Mouse (Mus musculus) embryonic facial prominence, embryonic 13.5 days (tissue): ENCODE data around the gene Rnf5. TPM values are rescaled to one million over a fixed set of nuclear protein-coding genes. Genes with fewer than 3 reads are reported as not detected.

Source experiments
- ATAC-seq: fragments of 200-750 bp; cut with Nextera tagmentation; 2 replicates; pipeline ENCODE4 v1.8.0; 2017; ENCODE audit warnings: low read depth; ENCODE audit not compliant: insufficient number of reproducible peaks, insufficient read depth, low FRiP score, low TSS enrichment
- H3K27ac ChIP-seq: fragments of 300-500 bp; sonication (generic); 2 replicates; pipeline ENCODE4 v1.5.1; 2015; ENCODE audit warnings: moderate library complexity, mild to moderate bottlenecking, inconsistent platforms
- H3K27me3 ChIP-seq: fragments of 300-500 bp; sonication (generic); 2 replicates; pipeline ENCODE4 v1.6.1; 2015; ENCODE audit warnings: mild to moderate bottlenecking, inconsistent platforms
- H3K36me3 ChIP-seq: fragments of 300-500 bp; sonication (generic); 2 replicates; pipeline ENCODE4 v1.6.1; 2015; ENCODE audit warnings: mild to moderate bottlenecking, inconsistent platforms
- H3K4me1 ChIP-seq: fragments of 300-500 bp; sonication (generic); 2 replicates; pipeline ENCODE4 v1.6.1; 2015; ENCODE audit warnings: inconsistent platforms
- H3K4me2 ChIP-seq: fragments of 300-500 bp; sonication (generic); 2 replicates; pipeline ENCODE4 v1.6.1; 2015; ENCODE audit warnings: moderate library complexity, mild to moderate bottlenecking, inconsistent platforms
- H3K4me3 ChIP-seq: fragments of 300-500 bp; sonication (generic); 2 replicates; pipeline ENCODE4 v1.5.1; 2015; ENCODE audit warnings: mild to moderate bottlenecking, inconsistent platforms
- H3K9ac ChIP-seq: fragments of 300-500 bp; sonication (generic); 2 replicates; pipeline ENCODE4 v1.6.1; 2015; ENCODE audit warnings: mild to moderate bottlenecking, inconsistent platforms
- H3K9me3 ChIP-seq: fragments of 300-500 bp; sonication (generic); 2 replicates; pipeline ENCODE4 v1.6.1; 2016; ENCODE audit warnings: inconsistent platforms
- WGBS: fragments of 180-500 bp; shearing (Covaris S2); methylation state at CpG from one replicate; pipeline ENCODE4 v1.1.7; 2015; ENCODE audit warnings: mixed read lengths; 5-methylcytosine and 5-hydroxymethylcytosine counted together
- polyA plus RNA-seq: library from polyadenylated mRNA; unstranded; fragments of >200 nt; fragmentation: Nextera tagmentation; extraction: Ambion mirVana; gene quantifications from 2 replicates; pipeline ENCODE4 v1.2.1, GENCODE M21; 2015

Gene Rnf5
- polyA plus RNA-seq, 1 experiment from 2014 or later = 130 TPM

- peak overlapping the region; percentile 90; the same call in 1 of the 2 replicates for H3K4me3 ChIP-seq
- H3K27me3 ChIP-seq = no peaks in the 10 kb centered on the region
- H3K4me2 ChIP-seq = peak overlapping the region; percentile 86; the same call in 1 of the 2 replicates
- peaks cover 40% of the 10 kb centered on the region for H3K4me1 ChIP-seq
- H3K9ac ChIP-seq = no peak overlapping the region
- H3K36me3 ChIP-seq = peaks cover 30% of the 10 kb centered on the region
- no peak overlapping the region for H3K27ac ChIP-seq
- 82% methylated on average over 12 of the region's 12 CpGs for WGBS
- H3K9me3 ChIP-seq = no peaks in the 10 kb centered on the region
- no peak for ATAC-seq
These were observed 1.7 kb downstream of the Rnf5 start for GRCm38 (mm10) chr17:34601796-34602195.

GRCm38 (mm10) chr17:34599891-34600290 is 3.6 kb downstream of the Rnf5 start:
- no peak overlapping the region for H3K9ac ChIP-seq
- H3K27me3 ChIP-seq = no peaks in the 10 kb centered on the region
- no peak overlapping the region for H3K4me3 ChIP-seq
- ATAC-seq = no peak
- H3K4me1 ChIP-seq = peaks cover 48% of the 10 kb centered on the region
- no peaks in the 10 kb centered on the region for H3K9me3 ChIP-seq
- WGBS = 78% methylated on average over 9 of the region's 9 CpGs
- peaks cover 47% of the 10 kb centered on the region for H3K36me3 ChIP-seq
- no peak overlapping the region for H3K27ac ChIP-seq
- no peak overlapping the region for H3K4me2 ChIP-seq

GRCm38 (mm10) chr17:34597566-34598095 is 5.9 kb downstream of the Rnf5 start, which contains the start of gene Ager:
Ager (plus strand) TSS chr17:34597862.
- H3K36me3 ChIP-seq = peaks cover 57% of the 10 kb centered on the region
- H3K4me2 ChIP-seq = peak within 1 kb of the TSS; percentile 9; the same call in 1 of the 2 replicates
- WGBS = 12% methylated on average over 6 of the region's 6 CpGs
- peak within 1 kb of the TSS; percentile 7 for H3K27ac ChIP-seq
- H3K4me3 ChIP-seq = no peak within 1 kb of the TSS
- H3K27me3 ChIP-seq = no peaks in the 10 kb centered on the region
- peaks cover 57% of the 10 kb centered on the region for H3K4me1 ChIP-seq
- ATAC-seq = no peak
- H3K9ac ChIP-seq = peak within 1 kb of the TSS; percentile 44; the same call in 1 of the 2 replicates
- no peaks in the 10 kb centered on the region for H3K9me3 ChIP-seq

GRCm38 (mm10) chr17:34596098-34596497 is 7.4 kb downstream of the Rnf5 start:
- WGBS = 70% methylated on average over 8 of the region's 8 CpGs
- Histone ChIP-seq H3K9me3 (no peaks in the 10 kb centered on the region), H3K4me3 (no peak overlapping the region), H3K27me3 (no peaks in the 10 kb centered on the region), H3K9ac (no peak overlapping the region), H3K36me3 (peaks cover 46% of the 10 kb centered on the region), H3K4me1 (peaks cover 56% of the 10 kb centered on the region), H3K27ac (no peak overlapping the region), H3K4me2 (no peak overlapping the region)
- ATAC-seq = no peak

- H3K27me3 ChIP-seq = no peaks in the 10 kb centered on the region
- H3K9me3 ChIP-seq = no peaks in the 10 kb centered on the region
- H3K27ac ChIP-seq = peak overlapping the region; percentile 99; the same call in 1 of the 2 replicates
- H3K36me3 ChIP-seq = peaks cover 30% of the 10 kb centered on the region
- H3K4me2 ChIP-seq = peak overlapping the region; percentile 96
- H3K9ac ChIP-seq = peak overlapping the region; percentile 97
- H3K4me1 ChIP-seq = peaks cover 76% of the 10 kb centered on the region
- WGBS = 39% methylated on average over 31 of the region's 34 CpGs
- peak overlapping the region; percentile 86 for H3K4me3 ChIP-seq
- ATAC-seq = no peak
These were observed 9.6 kb downstream of the Rnf5 start for GRCm38 (mm10) chr17:34593752-34594525.

- Histone ChIP-seq H3K36me3 (peaks cover 28% of the 10 kb centered on the region), H3K4me1 (peaks cover 78% of the 10 kb centered on the region)
These were observed 10.6 kb downstream of the Rnf5 start for GRCm38 (mm10) chr17:34592581-34593549.

GRCm38 (mm10) chr17:34591994-34592375 is 11.5 kb downstream of the Rnf5 start:
- Histone ChIP-seq H3K9ac (peak overlapping the region; percentile 97), H3K4me2 (peak overlapping the region; percentile 96), H3K4me1 (peaks cover 72% of the 10 kb centered on the region), H3K4me3 (peak overlapping the region; percentile 86), H3K27ac (peak overlapping the region; percentile 99), H3K36me3 (peaks cover 28% of the 10 kb centered on the region), H3K9me3 (no peaks in the 10 kb centered on the region), H3K27me3 (no peaks in the 10 kb centered on the region)
- WGBS = 1% methylated on average over 20 of the region's 35 CpGs
- ATAC-seq = peak; percentile 23; the same call in 1 of the 2 replicates

More at GRCm38 (mm10) chr17:34592581-34593549, 10.6 kb downstream of the Rnf5 start:
- under 1% methylated on average over 32 of the region's 32 CpGs for WGBS
- H3K9ac ChIP-seq = peak overlapping the region; percentile 97
- H3K4me3 ChIP-seq = peak overlapping the region; percentile 86
- no peaks in the 10 kb centered on the region for H3K9me3 ChIP-seq
- no peaks in the 10 kb centered on the region for H3K27me3 ChIP-seq
- peak overlapping the region; percentile 96 for H3K4me2 ChIP-seq
- no peak for ATAC-seq
- peak overlapping the region; percentile 99 for H3K27ac ChIP-seq

GRCm38 (mm10) chr17:34591029-34591993 is 12.2 kb downstream of the Rnf5 start, which contains the start of gene Pbx2:
Pbx2 (plus strand) TSS chr17:34591266.
- ATAC-seq = 0 out of 2 replicates have a peak, but pooled peaks have one; percentile 8
- H3K4me2 ChIP-seq = peak within 1 kb of the TSS; percentile 96
- peak within 1 kb of the TSS; percentile 97 for H3K9ac ChIP-seq
- no peaks in the 10 kb centered on the region for H3K27me3 ChIP-seq
- peaks cover 70% of the 10 kb centered on the region for H3K4me1 ChIP-seq
- H3K36me3 ChIP-seq = peaks cover 23% of the 10 kb centered on the region
- peak within 1 kb of the TSS; percentile 86 for H3K4me3 ChIP-seq
- H3K9me3 ChIP-seq = no peaks in the 10 kb centered on the region
- peak within 1 kb of the TSS; percentile 99 for H3K27ac ChIP-seq
- 4% methylated on average over 21 of the region's 21 CpGs for WGBS

GRCm38 (mm10) chr17:34590154-34590987 is 13.1 kb downstream of the Rnf5 start:
- Histone ChIP-seq H3K9ac (0 out of 2 replicates have a peak overlapping the region, but pooled peaks have one; percentile 97), H3K36me3 (peaks cover 15% of the 10 kb centered on the region), H3K27ac (peak overlapping the region; percentile 99; the same call in 1 of the 2 replicates), H3K9me3 (no peaks in the 10 kb centered on the region), H3K4me1 (peaks cover 69% of the 10 kb centered on the region), H3K4me3 (no peak overlapping the region; the same call in 1 of the 2 replicates), H3K4me2 (peak overlapping the region; percentile 96), H3K27me3 (no peaks in the 10 kb centered on the region)
- ATAC-seq = no peak
- WGBS = 59% methylated on average over 15 of the region's 15 CpGs
